Mouse (Mus musculus) ES-E14 (cell line): ENCODE measurements around the gene St8sia1.

Source experiments
- CHD2 ChIP-seq: IDR thresholded peaks from 2 replicates; pipeline ENCODE4 v1.6.1; 2014; ENCODE audit warnings: mild to moderate bottlenecking, low read depth, low read length, inconsistent platforms
- ZNF384 ChIP-seq: IDR thresholded peaks from 2 replicates; pipeline ENCODE4 v1.6.1; 2012; ENCODE audit warnings: low read depth, low read length, inconsistent platforms

GRCm38 (mm10) chr6:142915464-142915863 is 48.8 kb downstream of the St8sia1 start:
- TF ChIP-seq ZNF384 (no peak), CHD2 (no peak)
